Mouse (Mus musculus) lung, embryonic 14.5 days (tissue): Measurements from ENCODE around the gene Prss48. TPM values are rescaled to one million over a fixed set of nuclear protein-coding genes. Genes with fewer than 3 reads are reported as not detected.
A peak's percentile ranks its signal among the peaks of the same experiment; 100 is the strongest.

Source experiments
- ATAC-seq: fragments of 200-750 bp; cut with Nextera tagmentation; 2 replicates; pipeline ENCODE4 v1.8.0; 2017; ENCODE audit warnings: mild to moderate bottlenecking, moderate TSS enrichment, moderate library complexity; ENCODE audit not compliant: insufficient read depth
- DNase-seq: peaks from one replicate; pipeline ENCODE4 v3.0.0-alpha.2; 2015
- H3K27ac ChIP-seq: fragments of 300-500 bp; sonication (generic); 2 replicates; pipeline ENCODE4 v1.5.1; 2014; ENCODE audit warnings: low read depth, mild to moderate bottlenecking, moderate library complexity
- H3K27me3 ChIP-seq: fragments of 300-500 bp; sonication (generic); 2 replicates; pipeline ENCODE4 v1.6.1; 2014; ENCODE audit warnings: low read length, control low read depth; ENCODE audit not compliant: insufficient read depth
- H3K36me3 ChIP-seq: fragments of 300-500 bp; sonication (generic); 2 replicates; pipeline ENCODE4 v1.6.1; 2014; ENCODE audit warnings: control low read depth; ENCODE audit not compliant: insufficient read depth
- H3K4me1 ChIP-seq: fragments of 300-500 bp; sonication (generic); 2 replicates; pipeline ENCODE4 v1.6.1; 2014; ENCODE audit warnings: antibody characterized with exemption, control low read depth; ENCODE audit not compliant: insufficient read depth
- H3K4me2 ChIP-seq: fragments of 300-500 bp; sonication (generic); 2 replicates; pipeline ENCODE4 v1.6.1; 2014; ENCODE audit warnings: mild to moderate bottlenecking
- H3K4me3 ChIP-seq: fragments of 300-500 bp; sonication (generic); 2 replicates; pipeline ENCODE4 v1.5.1; 2014; ENCODE audit warnings: low read depth, low read length
- H3K9ac ChIP-seq: fragments of 300-500 bp; sonication (generic); 2 replicates; pipeline ENCODE4 v1.6.1; 2014
- H3K9me3 ChIP-seq: fragments of 300-500 bp; sonication (generic); 2 replicates; pipeline ENCODE4 v1.6.1; 2016; ENCODE audit warnings: low read depth, low read length, control low read depth
- CTCF ChIP-seq: IDR thresholded peaks from 2 replicates; pipeline ENCODE4 v1.5.1; 2016; ENCODE audit warnings: antibody characterized with exemption, low read depth
- WGBS: fragments of 180-500 bp; shearing (Covaris S2); extraction: QIAGEN DNeasy Blood & Tissue Kit; methylation state at CpG from one replicate; pipeline ENCODE4 v1.1.7; 2014; 5-methylcytosine and 5-hydroxymethylcytosine counted together
- polyA plus RNA-seq: library from polyadenylated mRNA; unstranded; fragments of >200 nt; fragmentation: Nextera tagmentation; extraction: Ambion mirVana; gene quantifications from 2 replicates; pipeline ENCODE4 v1.2.1, GENCODE M21; 2014

Gene Prss48
- polyA plus RNA-seq, 1 experiment from 2014 or later, result 0.46 TPM

GRCm38 (mm10) chr3:86033455-86034090 lies 31.3 kb upstream of the Prss48 start:
- Histone ChIP-seq H3K4me3 (no peak overlapping the region), H3K27ac (no peak overlapping the region), H3K27me3 (no peaks in the 10 kb centered on the region), H3K9ac (no peak overlapping the region), H3K36me3 (no peaks in the 10 kb centered on the region), H3K9me3 (no peaks in the 10 kb centered on the region), H3K4me2 (no peak overlapping the region), H3K4me1 (peaks cover 1% of the 10 kb centered on the region; the same call in 1 of the 2 replicates)
- 66% methylated on average over 9 of the region's 9 CpGs for WGBS
- TF ChIP-seq CTCF, result no peak
- DNase-seq, result no peak
- no peak for ATAC-seq

- Histone ChIP-seq H3K4me1 (no peaks in the 10 kb centered on the region), H3K27ac (no peak overlapping the region), H3K4me2 (no peak overlapping the region), H3K9me3 (no peaks in the 10 kb centered on the region), H3K36me3 (no peaks in the 10 kb centered on the region), H3K27me3 (no peaks in the 10 kb centered on the region), H3K9ac (no peak overlapping the region), H3K4me3 (no peak overlapping the region)
- DNase-seq (peak; percentile 62), ATAC-seq (peak; percentile 31; the same call in 1 of the 2 replicates)
- TF ChIP-seq CTCF, result no peak
- WGBS, result 56% methylated on average over 4 of the region's 4 CpGs
Observed at GRCm38 (mm10) chr3:86030566-86030965, 28.3 kb upstream of the Prss48 start.

- Histone ChIP-seq H3K27me3 (no peaks in the 10 kb centered on the region), H3K4me1 (no peaks in the 10 kb centered on the region), H3K9ac (no peak overlapping the region), H3K36me3 (no peaks in the 10 kb centered on the region), H3K9me3 (no peaks in the 10 kb centered on the region), H3K4me2 (no peak overlapping the region), H3K27ac (no peak overlapping the region), H3K4me3 (no peak overlapping the region)
- no peak for DNase-seq
- WGBS, result 66% methylated on average over 15 of the region's 15 CpGs
- TF ChIP-seq CTCF, result no peak
- ATAC-seq, result no peak
Observed at GRCm38 (mm10) chr3:86028658-86029375, 26.5 kb upstream of the Prss48 start.

- 92% methylated on average over 20 of the region's 20 CpGs for WGBS
- Histone ChIP-seq H3K27me3 (no peaks in the 10 kb centered on the region), H3K4me3 (no peak overlapping the region), H3K36me3 (no peaks in the 10 kb centered on the region), H3K4me1 (no peaks in the 10 kb centered on the region), H3K4me2 (no peak overlapping the region), H3K27ac (no peak overlapping the region), H3K9me3 (no peaks in the 10 kb centered on the region), H3K9ac (no peak overlapping the region)
- DNase-seq (no peak), ATAC-seq (no peak)
- no peak for TF ChIP-seq CTCF
Observed at GRCm38 (mm10) chr3:86025341-86026137, 23.2 kb upstream of the Prss48 start.

- ATAC-seq, result no peak
- Histone ChIP-seq H3K4me3 (no peak overlapping the region), H3K4me1 (no peaks in the 10 kb centered on the region), H3K4me2 (no peak overlapping the region), H3K9me3 (no peaks in the 10 kb centered on the region), H3K27me3 (no peaks in the 10 kb centered on the region), H3K27ac (no peak overlapping the region), H3K36me3 (no peaks in the 10 kb centered on the region), H3K9ac (no peak overlapping the region)
- no peak for TF ChIP-seq CTCF
- WGBS, result 92% methylated on average over 12 of the region's 12 CpGs
- no peak for DNase-seq
Observed at GRCm38 (mm10) chr3:86024065-86024795, 21.9 kb upstream of the Prss48 start.

GRCm38 (mm10) chr3:86021651-86022050 lies 19.4 kb upstream of the Prss48 start:
- Histone ChIP-seq H3K4me3 (no peak overlapping the region), H3K4me2 (no peak overlapping the region), H3K36me3 (no peaks in the 10 kb centered on the region; the same call in 1 of the 2 replicates), H3K4me1 (no peaks in the 10 kb centered on the region), H3K27ac (no peak overlapping the region), H3K27me3 (no peaks in the 10 kb centered on the region), H3K9ac (no peak overlapping the region), H3K9me3 (no peaks in the 10 kb centered on the region)
- no peak for ATAC-seq
- DNase-seq, result no peak
- 89% methylated on average over 4 of the region's 4 CpGs for WGBS
- TF ChIP-seq CTCF, result no peak
